Mouse (Mus musculus) CD8-positive naive resting alpha-beta T cell, adult 2 months (primary cell): ENCODE measurements at regions not wholly inside any gene's neighbourhood (a gene's known extent, or its start where the extent isn't known, plus 50 kb on each side); places are given as distances from the start of the nearest gene placed in this dataset.
"Not testable (repeated sequence)": the region's sequence is repeated elsewhere in the genome, so short reads cannot be mapped to it uniquely, and the experiment has no call there.

Experiments used
- DNase-seq, 2 experiments: peaks; one replicate each; pipeline ENCODE4 v3.0.0; 2022; ENCODE audit warnings: low read depth in 2 of 2, low spot score in 2 of 2

DNA sequence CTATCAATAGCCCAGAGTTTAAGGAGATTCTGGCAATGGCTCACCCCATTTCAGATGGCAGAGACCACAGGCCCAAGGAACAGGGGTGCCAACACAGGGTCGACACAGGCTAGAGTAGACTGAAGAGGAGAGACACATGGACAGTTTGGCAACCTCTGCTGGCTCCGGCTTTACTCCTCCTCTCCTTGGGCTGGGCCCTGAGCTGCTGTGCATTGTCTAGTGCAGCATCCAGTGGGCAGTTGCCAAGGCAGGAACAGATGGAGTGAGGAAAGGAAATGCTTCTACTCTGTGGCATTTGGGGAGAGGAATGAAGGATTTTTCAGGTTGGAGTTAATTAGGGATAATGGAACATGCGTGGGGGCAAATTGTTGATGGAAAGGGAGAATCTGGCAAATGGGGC, 151.0 kb upstream of the 1700012A03Rik start:
- DNase-seq, result no peak

DNA sequence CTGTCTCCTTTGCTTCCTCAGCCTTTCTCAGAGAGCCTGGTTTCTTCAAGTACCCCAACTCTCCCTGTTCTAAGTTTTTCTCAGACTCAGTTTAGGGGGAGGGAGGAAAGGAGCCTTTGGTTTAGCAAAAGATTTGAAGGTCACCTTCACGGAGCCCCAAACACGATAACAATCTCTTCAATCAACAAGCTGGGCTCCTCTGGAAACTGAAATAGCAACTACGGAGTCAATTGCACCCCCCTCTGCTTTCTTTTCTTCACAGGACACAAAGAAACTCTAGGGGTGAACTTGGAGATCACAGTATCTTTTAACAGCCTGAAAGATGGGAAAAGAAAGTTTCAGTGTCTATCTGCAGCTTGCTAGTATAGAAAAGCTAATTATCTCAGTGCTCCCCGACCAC, 151.4 kb upstream of the 1700012A03Rik start:
- no peak for DNase-seq

- DNase-seq, result no peak
These were observed 153.0 kb upstream of the 1700012A03Rik start for GRCm38 (mm10) chr6:31897001-31897400.

DNA sequence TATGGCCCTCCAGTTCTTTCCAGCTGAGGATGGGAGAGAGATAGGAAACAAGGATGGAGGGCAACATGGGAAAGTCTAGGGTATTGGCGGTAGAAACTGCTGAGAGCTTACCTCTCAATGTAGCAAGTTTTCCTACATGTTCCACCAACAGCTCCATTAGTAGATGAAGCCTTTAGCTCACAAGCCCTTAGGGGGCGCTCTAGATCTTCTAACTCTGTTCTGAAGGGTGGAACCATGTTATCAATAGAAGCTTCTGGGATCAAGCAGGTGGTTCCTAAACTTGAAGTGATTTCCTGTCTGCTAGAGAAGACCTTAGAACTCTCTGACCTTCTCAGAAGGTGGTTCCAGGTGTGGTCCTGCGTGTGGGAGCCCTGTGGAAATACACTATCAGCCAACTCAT, 154.2 kb upstream of the 1700012A03Rik start:
- no peak for DNase-seq

- DNase-seq, result no peak
These were observed 163.1 kb upstream of the 1700012A03Rik start for GRCm38 (mm10) chr6:31886931-31887330.

GRCm38 (mm10) chr6:31885196-31885595, 164.8 kb upstream of the 1700012A03Rik start:
- not testable (repeated sequence) for DNase-seq

GRCm38 (mm10) chr6:31883726-31884125, 166.3 kb upstream of the 1700012A03Rik start:
- DNase-seq, result no peak

GRCm38 (mm10) chr6:31874616-31875015, 175.4 kb upstream of the 1700012A03Rik start:
- no peak for DNase-seq

DNA sequence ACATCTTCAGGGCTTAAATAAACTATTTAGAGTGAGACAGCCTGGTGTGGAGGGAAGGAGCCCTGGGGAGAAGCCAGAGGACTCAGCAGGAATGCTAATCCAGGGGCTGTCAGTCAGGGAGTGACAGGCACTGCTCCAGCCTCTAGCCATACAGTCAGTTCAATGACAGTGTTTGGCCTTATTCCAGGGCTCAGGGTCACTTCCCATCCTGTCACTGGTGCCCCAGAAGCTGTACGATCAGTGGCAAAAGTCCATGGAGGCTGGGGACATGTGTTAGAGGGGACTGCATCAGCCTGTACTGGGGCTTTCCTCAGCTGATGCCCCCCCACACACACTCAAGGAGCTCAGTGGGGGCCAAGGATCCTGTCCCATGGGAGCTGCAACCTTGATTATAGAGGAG, 176.1 kb upstream of the 1700012A03Rik start:
- DNase-seq, result no peak

GRCm38 (mm10) chr6:31871766-31872165, 178.3 kb upstream of the 1700012A03Rik start:
- DNase-seq, result no peak

- no peak for DNase-seq
These were observed 188.1 kb upstream of the 1700012A03Rik start for GRCm38 (mm10) chr6:31861996-31862395.

- no peak for DNase-seq
These were observed 190.4 kb upstream of the 1700012A03Rik start for GRCm38 (mm10) chr6:31859621-31860020.

DNA sequence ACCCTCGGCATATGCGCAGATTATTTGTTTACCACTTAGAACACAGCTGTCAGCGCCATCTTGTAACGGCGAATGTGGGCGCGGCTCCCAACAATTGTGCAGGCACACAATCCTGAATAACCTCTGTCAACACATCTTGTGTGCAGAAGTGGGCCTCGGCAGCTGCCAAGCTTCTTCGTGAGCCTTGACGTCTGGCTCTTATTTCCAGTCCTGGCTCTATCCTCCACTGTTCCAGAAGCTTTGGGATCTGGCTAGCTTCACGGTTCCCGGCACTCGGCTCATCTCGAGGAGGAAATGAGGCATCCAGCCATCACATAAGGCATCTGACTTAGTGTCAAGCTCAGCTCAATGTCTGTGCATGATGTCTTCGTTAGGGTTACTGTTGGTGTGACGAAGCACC, 195.8 kb upstream of the 1700012A03Rik start:
- no peak for DNase-seq

- no peak for DNase-seq
These were observed 203.7 kb upstream of the 1700012A03Rik start for GRCm38 (mm10) chr6:31846319-31846718.

DNA sequence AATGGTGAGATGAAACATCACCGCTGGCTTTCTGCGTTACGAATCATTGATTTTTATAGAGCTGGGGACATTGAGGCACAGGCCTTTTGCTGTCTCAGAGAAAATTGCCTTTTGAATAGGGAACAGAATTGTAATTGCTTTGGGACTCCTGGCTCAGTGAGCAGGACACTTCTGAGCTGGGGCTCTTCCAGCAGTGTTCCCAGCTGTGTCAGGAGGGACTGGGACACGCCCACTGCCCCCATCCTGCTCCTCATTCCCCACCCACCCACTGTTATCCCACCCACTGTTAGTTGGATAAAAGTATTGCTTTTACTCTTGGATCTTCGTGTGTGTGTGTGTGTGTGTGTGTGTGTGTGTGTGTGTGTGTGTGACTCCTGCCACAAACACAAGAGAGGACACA, 204.4 kb upstream of the 1700012A03Rik start:
- no peak for DNase-seq

DNA sequence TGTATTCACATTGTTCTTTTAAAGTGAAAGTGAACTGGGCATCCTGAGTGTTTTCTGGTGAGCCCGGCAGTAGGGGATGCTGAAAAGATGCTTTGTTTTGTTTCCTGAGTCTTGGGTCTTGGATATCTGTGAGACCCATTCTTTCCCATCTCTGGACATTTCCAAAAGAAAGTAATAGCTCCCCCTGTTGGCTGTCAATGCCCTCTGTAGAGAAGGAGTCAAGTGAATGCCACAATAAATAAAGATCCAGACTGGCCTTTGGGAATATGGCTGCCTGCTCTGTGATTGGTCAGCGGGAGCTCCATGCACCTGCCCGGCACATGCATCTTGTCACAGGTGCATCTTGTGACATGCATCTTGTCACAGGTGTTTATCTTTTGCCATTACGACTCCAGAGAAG, 209.4 kb upstream of the 1700012A03Rik start:
- DNase-seq, result no peak

GRCm38 (mm10) chr6:31838588-31838987, 211.5 kb upstream of the 1700012A03Rik start:
- no peak for DNase-seq

DNA sequence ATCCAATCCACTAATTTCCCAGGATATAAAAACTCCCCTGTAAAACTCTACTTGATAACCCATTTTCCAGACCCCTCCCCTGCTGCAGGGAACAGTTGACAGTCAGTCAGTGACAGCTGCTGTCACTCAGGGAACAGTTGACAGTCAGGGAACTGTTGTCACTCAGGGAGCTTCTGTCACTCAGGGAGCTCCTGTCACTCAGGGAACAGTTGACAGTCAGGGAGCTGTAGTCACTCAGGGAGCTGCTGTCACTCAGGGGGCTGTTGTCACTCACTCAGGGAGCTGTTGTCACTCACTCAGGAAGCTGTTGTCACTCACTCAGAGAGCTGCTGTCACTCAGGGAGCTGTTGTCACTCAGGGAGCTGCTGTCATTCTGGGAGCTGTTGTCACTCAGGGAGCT, 214.3 kb upstream of the 1700012A03Rik start:
- no peak for DNase-seq

DNA sequence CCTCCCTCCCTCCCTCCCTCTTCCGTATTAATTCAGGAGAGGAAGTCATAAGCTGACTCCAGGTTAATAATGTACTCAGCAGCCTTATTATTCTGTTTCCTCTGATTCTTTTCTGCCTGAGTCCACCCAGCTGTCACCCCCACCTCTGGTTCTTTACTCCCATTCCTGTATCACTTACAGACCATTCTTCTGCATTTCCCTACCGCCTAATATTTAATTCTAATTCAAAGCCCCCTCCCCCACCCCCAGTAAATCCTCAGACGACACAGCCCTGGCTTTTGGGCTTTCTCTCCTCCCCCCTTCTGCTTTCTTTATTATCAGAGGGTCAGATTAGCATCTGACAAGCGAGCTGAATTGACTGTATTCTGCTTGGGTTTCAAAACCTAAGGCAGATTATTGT, 215.5 kb upstream of the 1700012A03Rik start:
- DNase-seq, result no peak

DNA sequence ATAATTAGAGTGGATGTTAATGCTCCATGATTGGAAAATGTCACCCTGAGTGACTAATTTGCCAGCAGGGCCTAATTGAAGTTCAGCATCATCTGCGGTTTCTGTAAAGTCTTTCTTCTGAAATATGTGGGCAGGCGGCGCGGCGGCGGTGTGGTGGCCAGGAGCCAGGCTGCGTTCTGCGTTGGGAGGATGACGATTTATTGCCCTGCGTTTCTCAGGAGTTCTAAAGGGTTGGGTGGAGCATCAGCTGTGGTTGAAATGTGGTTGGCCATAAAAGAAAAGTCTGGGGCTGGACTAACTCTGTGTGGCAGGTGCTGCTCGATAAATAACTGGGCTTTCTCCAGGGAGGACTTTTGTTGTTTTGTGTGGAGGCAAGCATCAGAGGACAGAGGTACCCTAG, 219.4 kb upstream of the 1700012A03Rik start:
- DNase-seq, result no peak

DNA sequence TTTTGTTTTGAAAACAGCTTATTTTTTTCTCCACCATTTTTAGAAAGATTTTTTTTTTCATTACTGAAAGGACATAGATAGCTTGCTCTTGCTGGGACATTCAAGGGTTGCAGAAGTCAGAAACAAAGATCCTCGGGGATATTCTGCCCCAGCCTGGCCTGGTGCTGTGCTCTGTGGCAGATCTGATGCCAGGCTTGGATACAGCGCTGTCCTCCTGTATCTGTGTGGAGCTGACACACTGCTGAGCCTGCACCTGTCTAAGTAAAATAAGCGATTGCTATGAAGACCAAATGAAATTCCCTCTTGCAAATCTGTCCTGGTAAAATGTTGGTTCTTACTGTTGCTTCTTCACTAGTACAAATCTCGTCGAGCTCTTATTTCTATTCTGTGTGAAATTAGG, 226.4 kb upstream of the 1700012A03Rik start:
- DNase-seq, result no peak

DNA sequence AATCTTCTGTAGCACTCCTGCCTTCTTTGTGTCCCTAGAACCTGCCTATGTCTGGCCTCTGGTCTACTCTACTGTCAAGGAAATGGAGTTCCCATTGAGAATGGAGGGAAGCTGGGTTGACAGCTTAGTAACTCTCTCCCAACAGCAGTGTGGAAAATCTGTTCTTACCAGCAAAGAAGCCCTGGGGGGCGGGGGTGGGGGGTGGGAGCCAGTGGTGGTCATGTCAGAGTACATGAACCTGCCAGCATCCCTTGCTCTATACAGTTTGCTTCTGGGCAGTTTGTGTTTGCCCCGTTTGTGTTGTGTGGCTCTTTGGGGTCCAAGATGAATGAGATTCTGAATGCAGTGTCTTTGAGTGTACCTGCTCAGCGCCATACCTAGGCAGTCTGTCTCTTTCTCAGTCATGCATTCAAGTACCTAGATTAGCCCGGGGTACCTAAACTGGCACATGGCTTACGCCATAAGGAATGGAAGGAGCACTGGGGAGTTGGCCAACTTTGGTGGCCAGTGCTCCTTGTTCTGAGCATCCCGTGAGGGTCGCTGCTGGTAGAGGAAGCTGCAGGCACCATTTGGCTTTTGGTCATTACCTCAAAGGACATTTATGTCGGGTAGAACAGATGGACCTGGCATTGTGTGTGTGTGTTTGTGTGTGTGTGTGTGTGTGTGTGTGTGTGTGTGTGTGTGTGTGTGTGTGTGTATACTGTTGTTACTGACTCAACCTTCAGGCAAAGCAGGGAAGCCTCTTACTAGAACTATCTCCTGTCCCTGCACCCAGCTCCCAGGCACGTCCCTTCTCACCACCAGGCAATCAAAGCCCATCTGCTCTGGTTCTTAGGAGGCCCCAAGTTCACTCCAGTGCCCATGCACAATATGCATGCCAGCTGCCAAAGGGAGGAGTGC, 227.6 kb upstream of the 1700012A03Rik start:
- DNase-seq, result no peak

- DNase-seq, result no peak
These were observed 228.4 kb upstream of the 1700012A03Rik start for GRCm38 (mm10) chr6:31821621-31822020.
